ENCODE assay signal across 23 mouse cellular contexts in genomic region chr5:29224089-29224488, GRCm38 (mm10).
"Had no signal": no experiment of that assay in that cellular context is flagged by ENCODE, and none has a peak within 500 bp of the region (broad histone marks: within the 10 kb centered on the region; RNA-seq: fewer than 3 reads in every experiment).

No protein-coding gene starts in this region.

- H3K4me1 ChIP-seq: heart, embryonic 13.5 days; heart, embryonic 15.5 days; hindbrain, embryonic 15.5 days; limb, embryonic 13.5 days; limb, embryonic 15.5 days; liver, embryonic 12.5 days had no signal

- H3K36me3 ChIP-seq: heart, embryonic 13.5 days; heart, embryonic 15.5 days; hindbrain, embryonic 13.5 days; hindbrain, embryonic 15.5 days; limb, embryonic 13.5 days; limb, embryonic 15.5 days; liver, embryonic 12.5 days had no signal

- H3K9ac ChIP-seq: heart, embryonic 13.5 days; heart, embryonic 15.5 days; hindbrain, embryonic 13.5 days; hindbrain, embryonic 15.5 days; limb, embryonic 13.5 days; limb, embryonic 15.5 days; liver, embryonic 12.5 days had no signal

- DNase-seq: gastrocnemius, postnatal 14 days; gastrocnemius, postnatal 36 days; heart, adult 18-20 months; heart, postnatal 14 days; heart, postnatal 36 days; kidney, adult 18-20 months; kidney, adult 8-10 months; kidney, postnatal 10 days; kidney, postnatal 25 days; kidney, postnatal 4 days; layer of hippocampus, adult 9-11 months; layer of hippocampus, postnatal 36 days; left cerebral cortex, postnatal 4 days had no signal

- H3K27ac ChIP-seq: heart, embryonic 13.5 days; heart, embryonic 15.5 days; hindbrain, embryonic 13.5 days; hindbrain, embryonic 15.5 days; hindbrain, postnatal 0 days; limb, embryonic 13.5 days; limb, embryonic 15.5 days; liver, embryonic 12.5 days had no signal

- H3K9me3 ChIP-seq: heart, embryonic 13.5 days; heart, embryonic 15.5 days; hindbrain, embryonic 13.5 days; hindbrain, embryonic 15.5 days; limb, embryonic 13.5 days; limb, embryonic 15.5 days; liver, embryonic 12.5 days had no signal

- ATAC-seq: forebrain, embryonic 16.5 days; hindbrain, postnatal 0 days; liver, embryonic 12.5 days had no signal

- H3K4me2 ChIP-seq: heart, embryonic 11.5 days; heart, embryonic 13.5 days; heart, embryonic 15.5 days; hindbrain, embryonic 13.5 days; hindbrain, embryonic 15.5 days; limb, embryonic 13.5 days; limb, embryonic 15.5 days; liver, embryonic 12.5 days had no signal

- H3K27me3 ChIP-seq: heart, embryonic 13.5 days; heart, embryonic 15.5 days; hindbrain, embryonic 13.5 days; hindbrain, embryonic 15.5 days; limb, embryonic 13.5 days; limb, embryonic 15.5 days; liver, embryonic 12.5 days had no signal

- H3K4me3 ChIP-seq: heart, embryonic 13.5 days; heart, embryonic 15.5 days; hindbrain, embryonic 13.5 days; hindbrain, embryonic 15.5 days; limb, embryonic 13.5 days; limb, embryonic 15.5 days; liver, embryonic 12.5 days had no signal
